Mouse (Mus musculus) CD4-positive, CD25-positive, alpha-beta regulatory T cell (primary cell): ENCODE results near the gene Zfp59. TPM values are rescaled to one million over a fixed set of nuclear protein-coding genes. Genes with fewer than 3 reads are reported as not detected.

ENCODE experiments used
- polyA plus RNA-seq: library from polyadenylated mRNA; unstranded; fragments of 100-300 nt; shearing (Covaris generic); gene quantifications from one replicate; pipeline ENCODE4 v1.2.1, GENCODE M21; 2017

Zfp59 gene
- polyA plus RNA-seq, result 9.7 TPM

DNA sequence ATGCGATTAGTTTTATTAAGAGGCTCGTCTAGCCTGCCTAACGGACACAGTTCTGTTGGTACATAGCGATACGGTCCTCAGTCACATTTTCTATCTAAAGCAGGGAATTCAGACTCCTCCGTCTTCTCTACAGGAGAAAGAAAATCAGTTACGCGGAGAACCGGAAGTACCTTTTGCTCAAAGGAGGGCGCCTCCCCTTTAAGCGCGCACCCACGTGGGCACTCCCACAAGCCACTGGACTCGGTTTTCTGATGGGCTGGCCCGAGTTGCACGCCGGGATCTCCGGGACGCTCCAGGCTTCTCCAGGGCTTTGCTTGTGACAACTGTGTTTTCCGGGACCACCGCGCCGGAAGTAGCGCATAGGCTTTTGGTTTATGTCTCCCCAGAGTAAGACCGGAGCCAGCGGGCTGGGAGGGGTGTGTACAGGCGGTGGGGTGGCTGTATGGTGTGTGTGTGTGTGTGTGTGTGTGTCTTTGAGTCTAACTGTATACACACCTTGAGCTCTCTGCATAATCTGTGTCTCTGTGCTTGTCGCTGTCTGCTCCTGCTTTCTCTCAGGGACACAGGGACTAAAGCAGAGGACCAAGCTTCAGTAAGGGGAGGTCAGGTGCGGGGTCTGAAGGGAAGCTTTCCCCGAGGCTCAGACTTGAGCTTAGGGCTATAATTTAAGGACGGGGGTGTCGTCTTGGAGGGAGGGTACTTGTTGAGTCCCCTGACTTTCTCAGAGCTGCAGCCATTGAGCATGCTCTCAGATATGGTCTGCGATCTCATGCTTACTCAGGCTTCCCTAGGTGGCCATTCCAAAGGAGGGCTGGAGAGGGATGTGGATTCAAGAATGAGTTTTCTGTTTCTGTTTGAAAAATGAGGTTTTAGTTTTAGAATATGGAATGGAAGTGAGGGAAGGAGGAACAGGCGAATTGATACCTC is at the start of gene Zfp59:
TSS of gene Zfp59 (plus strand) at position 285 of the 927 bp plus-strand sequence.

DNA sequence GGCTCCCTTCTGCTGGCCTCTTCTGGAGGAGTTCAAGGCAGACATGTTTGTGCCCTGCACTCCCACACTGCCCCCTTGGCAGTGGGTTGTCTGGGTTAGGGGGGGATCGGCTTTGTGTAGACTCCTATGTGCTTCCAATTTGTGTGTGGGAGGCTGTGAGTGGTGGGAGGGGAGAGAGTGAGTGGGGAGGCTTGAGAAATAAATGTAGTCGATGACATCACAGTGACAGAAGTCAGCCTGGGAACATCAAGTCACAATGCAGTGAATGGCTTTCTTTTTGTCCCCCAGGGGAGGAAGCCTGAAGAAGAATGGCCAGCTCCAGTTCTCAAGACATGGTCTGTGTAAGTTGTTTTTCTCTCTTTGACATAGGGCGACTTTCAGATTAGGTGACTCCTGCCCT is 31.5 kb upstream of the Zfp59 start, which contains the start of gene Zfp626:
TSS of gene Zfp626 (plus strand) at position 301 of the 400 bp plus-strand sequence.

GRCm38 (mm10) chr7:27857227-27857626 is 18.8 kb downstream of the Zfp59 start, which contains the start of gene Zfp607a:
Gene Zfp607a, plus strand, starts transcription at chr7:27857527.

Other genes with a start within 250 kb of the Zfp59 start
- 84.5 TPM for gene Akt2, start 247.1 kb upstream of the Zfp59 start, polyA plus RNA-seq
- not detected for gene Ttc9b, start 184.7 kb upstream of the Zfp59 start, polyA plus RNA-seq
- gene Map3k10, start 164.0 kb upstream of the Zfp59 start, polyA plus RNA-seq, result 18.4 TPM
- gene Zfp607b, start 149.3 kb upstream of the Zfp59 start, polyA plus RNA-seq, result 4.3 TPM
- 17.3 TPM for gene Zfp60, start 107.2 kb upstream of the Zfp59 start, polyA plus RNA-seq
- gene Zfp626, start 31.4 kb upstream of the Zfp59 start, polyA plus RNA-seq, result 3.1 TPM
- gene Zfp607a, start 18.9 kb downstream of the Zfp59 start, polyA plus RNA-seq, result 10.6 TPM
- 9.2 TPM for gene Zfp974, start 90.9 kb downstream of the Zfp59 start, polyA plus RNA-seq
- 11.0 TPM for gene Zfp780b, start 140.6 kb downstream of the Zfp59 start, polyA plus RNA-seq
- 5.6 TPM for gene Zfp850, start 175.5 kb downstream of the Zfp59 start, polyA plus RNA-seq
- 208 TPM for gene Psmc4, start 211.5 kb downstream of the Zfp59 start, polyA plus RNA-seq
- 0.04 TPM for gene Fcgbp, start 232.6 kb downstream of the Zfp59 start, polyA plus RNA-seq